Mouse (Mus musculus): ENCODE results near the gene Dusp1. TPM values are rescaled to one million over a fixed set of nuclear protein-coding genes. Genes with fewer than 3 reads are reported as not detected.

Dusp1 gene
- polyA plus RNA-seq, 1 experiment: 33.5 TPM

DNA sequence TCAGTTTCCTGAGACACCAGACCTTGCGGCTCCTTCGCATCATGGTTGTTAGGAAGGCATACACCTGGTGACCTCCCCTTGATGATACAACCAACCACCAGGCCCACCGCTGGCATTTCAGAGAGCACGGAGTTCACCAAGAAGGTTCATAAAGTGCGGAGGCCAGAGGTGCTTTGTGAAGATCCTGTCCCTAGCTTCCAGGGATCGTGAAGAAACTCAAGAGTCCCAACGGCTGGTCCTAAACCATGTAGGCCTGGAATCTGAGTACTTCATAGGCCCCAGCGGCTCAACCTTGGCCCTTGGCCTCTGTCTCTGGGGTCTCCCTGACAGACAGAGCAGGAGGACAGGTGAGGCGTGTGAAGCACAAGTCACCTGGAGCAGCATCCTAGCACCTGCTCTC, 34.6 kb downstream of the Dusp1 start:
- no peak for TF ChIP-seq CTCF (IDR thresholded peaks at IDR 0.05; ENCODE audit: extremely low read depth, insufficient read length, insufficient replicate concordance, low read depth, low read length)
- TF ChIP-seq POLR2A (IDR thresholded peaks at IDR 0.05; ENCODE audit: low read depth, low read length): no peak
- Histone ChIP-seq H3K36me3 (ENCODE audit: control insufficient read depth, insufficient read depth, low read length) (no peaks in the 10 kb centered on the region), H3K4me3 (ENCODE audit: low read depth, low read length) (no peak overlapping the region), H3K27ac (ENCODE audit: insufficient read depth, low read depth, low read length) (no peak overlapping the region), H3K27me3 (ENCODE audit: control insufficient read depth, insufficient read depth, low read length) (no peaks in the 10 kb centered on the region), H3K4me1 (ENCODE audit: control insufficient read depth, insufficient read depth, insufficient read length, low read length) (peaks cover 14% of the 10 kb centered on the region)
- 92% methylated on average over 9 of the region's 9 CpGs for WGBS

DNA sequence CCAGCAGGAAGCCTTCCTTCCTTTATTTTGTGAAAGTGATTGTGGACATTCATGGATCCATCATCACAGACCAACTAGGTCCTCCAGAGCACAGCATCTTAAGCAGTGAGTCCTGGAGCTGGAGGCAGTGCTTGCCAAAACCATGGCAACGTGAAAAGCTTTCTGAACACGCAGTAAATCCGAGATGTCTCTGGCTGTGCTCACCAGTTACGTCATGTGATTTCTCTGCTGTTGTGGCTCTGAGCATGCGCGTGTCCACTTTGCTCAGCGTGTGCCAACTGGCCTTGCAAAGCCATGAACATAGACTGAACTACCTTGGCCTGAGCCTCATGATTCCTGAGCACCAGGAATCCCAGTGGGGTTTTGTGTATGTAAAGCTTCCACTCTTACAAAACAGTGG, 36.6 kb downstream of the Dusp1 start:
- no peaks in the 10 kb centered on the region for H3K36me3 ChIP-seq (ENCODE audit: control insufficient read depth, insufficient read depth, low read length)
- no peak overlapping the region for H3K27ac ChIP-seq (ENCODE audit: insufficient read depth, low read depth, low read length)
- H3K4me1 ChIP-seq (ENCODE audit: control insufficient read depth, insufficient read depth, insufficient read length, low read length): peaks cover 11% of the 10 kb centered on the region
- no peak overlapping the region for H3K4me3 ChIP-seq (ENCODE audit: low read depth, low read length)
- TF ChIP-seq CTCF (IDR thresholded peaks at IDR 0.05; ENCODE audit: extremely low read depth, insufficient read length, insufficient replicate concordance, low read depth, low read length) (no peak), POLR2A (IDR thresholded peaks at IDR 0.05; ENCODE audit: low read depth, low read length) (no peak)
- no peaks in the 10 kb centered on the region for H3K27me3 ChIP-seq (ENCODE audit: control insufficient read depth, insufficient read depth, low read length)
- 76% methylated on average over 7 of the region's 7 CpGs for WGBS

DNA sequence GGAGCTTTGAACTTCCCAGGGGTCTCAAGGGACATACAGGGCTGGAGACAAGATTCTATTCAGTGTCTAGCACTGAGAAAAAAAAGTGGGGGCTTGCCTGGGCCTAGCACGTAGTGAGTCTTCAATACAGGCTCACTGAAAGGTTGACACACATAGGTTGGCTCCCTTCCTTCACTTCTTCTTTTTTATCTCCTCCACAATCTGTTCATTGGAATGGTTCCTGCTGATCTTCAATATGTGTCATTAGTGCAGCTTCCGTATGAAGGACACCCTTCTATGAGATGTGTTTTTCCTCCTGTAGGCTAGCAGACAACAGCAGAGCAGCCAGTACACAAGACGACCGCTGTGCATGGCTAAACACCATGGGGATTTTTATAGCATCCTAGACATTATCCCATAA, 37.1 kb downstream of the Dusp1 start:
- Histone ChIP-seq H3K27me3 (ENCODE audit: control insufficient read depth, insufficient read depth, low read length) (no peaks in the 10 kb centered on the region), H3K4me3 (ENCODE audit: low read depth, low read length) (no peak overlapping the region), H3K4me1 (ENCODE audit: control insufficient read depth, insufficient read depth, insufficient read length, low read length) (peaks cover 9% of the 10 kb centered on the region), H3K27ac (ENCODE audit: insufficient read depth, low read depth, low read length) (no peak overlapping the region), H3K36me3 (ENCODE audit: control insufficient read depth, insufficient read depth, low read length) (no peaks in the 10 kb centered on the region)
- WGBS: 91% methylated on average over 4 of the region's 4 CpGs
- TF ChIP-seq CTCF (IDR thresholded peaks at IDR 0.05; ENCODE audit: extremely low read depth, insufficient read length, insufficient replicate concordance, low read depth, low read length) (no peak), POLR2A (IDR thresholded peaks at IDR 0.05; ENCODE audit: low read depth, low read length) (no peak)

DNA sequence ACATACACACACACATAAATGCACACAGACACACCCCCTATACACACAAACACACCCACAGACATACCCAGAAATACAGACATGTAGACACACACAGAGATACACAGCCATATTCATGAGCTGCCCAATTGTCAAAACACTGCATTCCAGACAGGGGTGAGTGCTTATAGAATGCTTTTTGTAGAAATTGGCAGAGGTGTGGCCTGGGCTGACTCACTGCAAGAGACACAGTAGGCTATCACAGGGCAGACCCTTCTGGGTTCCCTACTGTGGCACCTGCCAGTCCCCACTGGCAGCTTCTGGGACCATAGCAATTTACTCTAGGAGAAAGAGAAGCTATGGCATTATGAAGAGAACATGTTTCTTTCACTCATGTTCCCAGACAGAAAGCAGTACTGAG, 37.6 kb downstream of the Dusp1 start:
- Histone ChIP-seq H3K36me3 (ENCODE audit: control insufficient read depth, insufficient read depth, low read length) (no peaks in the 10 kb centered on the region), H3K4me1 (ENCODE audit: control insufficient read depth, insufficient read depth, insufficient read length, low read length) (peaks cover 9% of the 10 kb centered on the region), H3K27ac (ENCODE audit: insufficient read depth, low read depth, low read length) (no peak overlapping the region), H3K27me3 (ENCODE audit: control insufficient read depth, insufficient read depth, low read length) (no peaks in the 10 kb centered on the region), H3K4me3 (ENCODE audit: low read depth, low read length) (no peak overlapping the region)
- TF ChIP-seq POLR2A (IDR thresholded peaks at IDR 0.05; ENCODE audit: low read depth, low read length) (no peak), CTCF (IDR thresholded peaks at IDR 0.05; ENCODE audit: extremely low read depth, insufficient read length, insufficient replicate concordance, low read depth, low read length) (no peak)

DNA sequence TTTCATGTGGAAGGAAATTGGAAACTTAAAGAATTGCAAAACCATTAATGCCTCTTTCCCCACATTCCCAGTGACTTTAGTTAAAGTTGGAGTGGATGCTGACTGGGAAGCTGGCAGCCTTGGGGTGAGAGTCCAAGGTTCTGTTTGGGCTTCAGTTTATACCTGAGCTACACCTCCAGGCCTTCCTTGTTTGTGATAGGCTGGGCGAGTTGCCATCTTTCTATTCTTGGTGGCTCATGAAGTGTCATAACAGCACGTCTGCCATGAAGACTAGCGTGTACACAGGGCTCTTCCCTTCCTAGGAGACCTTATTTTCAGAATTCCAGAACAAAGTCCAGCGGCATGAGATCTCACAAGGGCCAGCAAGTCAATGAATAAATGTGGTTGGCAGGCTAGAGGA, 39.2 kb downstream of the Dusp1 start:
- Histone ChIP-seq H3K4me3 (ENCODE audit: low read depth, low read length) (no peak overlapping the region), H3K4me1 (ENCODE audit: control insufficient read depth, insufficient read depth, insufficient read length, low read length) (peaks cover 9% of the 10 kb centered on the region), H3K27me3 (ENCODE audit: control insufficient read depth, insufficient read depth, low read length) (no peaks in the 10 kb centered on the region), H3K36me3 (ENCODE audit: control insufficient read depth, insufficient read depth, low read length) (no peaks in the 10 kb centered on the region), H3K27ac (ENCODE audit: insufficient read depth, low read depth, low read length) (peak overlapping the region; percentile 60)
- WGBS: 15% methylated on average over 4 of the region's 4 CpGs
- TF ChIP-seq CTCF (IDR thresholded peaks at IDR 0.05; ENCODE audit: extremely low read depth, insufficient read length, insufficient replicate concordance, low read depth, low read length): no peak
- TF ChIP-seq POLR2A (IDR thresholded peaks at IDR 0.05; ENCODE audit: low read depth, low read length): no peak

DNA sequence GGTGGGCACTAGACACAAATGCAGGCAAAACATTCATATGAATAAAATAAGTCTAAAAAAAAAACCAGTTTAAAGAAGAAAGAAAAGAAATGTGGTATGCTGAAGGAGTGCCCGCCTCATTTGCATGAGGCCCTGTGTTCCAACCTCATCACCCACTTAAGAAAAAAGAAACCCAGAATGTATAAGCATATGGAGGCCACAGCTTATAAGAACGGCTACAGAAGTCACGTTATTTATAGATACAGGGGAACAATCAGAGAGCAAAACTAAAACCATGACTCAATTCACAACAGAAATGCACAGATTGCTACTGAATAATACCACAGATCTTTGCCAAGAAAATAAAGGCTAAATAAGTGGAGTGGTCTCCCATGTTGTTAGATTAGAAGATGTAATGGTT, 43.6 kb downstream of the Dusp1 start:
- H3K27ac ChIP-seq (ENCODE audit: insufficient read depth, low read depth, low read length): no peak overlapping the region
- no peak for TF ChIP-seq POLR2A (IDR thresholded peaks at IDR 0.05; ENCODE audit: low read depth, low read length)
- TF ChIP-seq CTCF (IDR thresholded peaks at IDR 0.05; ENCODE audit: extremely low read depth, insufficient read length, insufficient replicate concordance, low read depth, low read length): no peak
- peaks cover 12% of the 10 kb centered on the region; the same call in 1 of the 2 replicates for H3K4me1 ChIP-seq (ENCODE audit: control insufficient read depth, insufficient read depth, insufficient read length, low read length)
- no peaks in the 10 kb centered on the region for H3K27me3 ChIP-seq (ENCODE audit: control insufficient read depth, insufficient read depth, low read length)
- 79% methylated on average over 3 of the region's 3 CpGs for WGBS
- no peaks in the 10 kb centered on the region for H3K36me3 ChIP-seq (ENCODE audit: control insufficient read depth, insufficient read depth, low read length)
- no peak overlapping the region for H3K4me3 ChIP-seq (ENCODE audit: low read depth, low read length)

DNA sequence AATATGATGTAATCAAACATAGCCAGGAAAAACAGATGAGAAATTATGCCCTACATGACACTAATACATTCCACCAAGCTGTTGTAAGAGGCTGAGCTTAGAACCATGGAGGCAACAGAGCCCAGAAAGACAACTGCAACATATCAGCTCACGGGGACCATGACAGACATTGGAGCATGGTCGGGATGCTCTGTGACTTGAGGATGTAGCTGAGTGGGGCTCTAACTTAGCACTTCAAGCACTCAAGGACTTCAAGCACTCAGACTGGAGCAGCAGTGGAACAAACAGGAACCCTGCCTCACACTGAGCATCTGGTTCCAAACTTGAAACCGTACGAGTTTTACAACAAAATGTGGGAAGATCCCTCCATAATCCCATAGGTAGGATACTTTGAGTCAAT, 46.3 kb downstream of the Dusp1 start:
- H3K27me3 ChIP-seq (ENCODE audit: control insufficient read depth, insufficient read depth, low read length): no peaks in the 10 kb centered on the region
- 88% methylated on average over 4 of the region's 4 CpGs for WGBS
- peaks cover 15% of the 10 kb centered on the region; the same call in 1 of the 2 replicates for H3K4me1 ChIP-seq (ENCODE audit: control insufficient read depth, insufficient read depth, insufficient read length, low read length)
- H3K27ac ChIP-seq (ENCODE audit: insufficient read depth, low read depth, low read length): no peak overlapping the region
- no peaks in the 10 kb centered on the region for H3K36me3 ChIP-seq (ENCODE audit: control insufficient read depth, insufficient read depth, low read length)
- H3K4me3 ChIP-seq (ENCODE audit: low read depth, low read length): no peak overlapping the region
- TF ChIP-seq CTCF (IDR thresholded peaks at IDR 0.05; ENCODE audit: extremely low read depth, insufficient read length, insufficient replicate concordance, low read depth, low read length) (no peak), POLR2A (IDR thresholded peaks at IDR 0.05; ENCODE audit: low read depth, low read length) (no peak)

DNA sequence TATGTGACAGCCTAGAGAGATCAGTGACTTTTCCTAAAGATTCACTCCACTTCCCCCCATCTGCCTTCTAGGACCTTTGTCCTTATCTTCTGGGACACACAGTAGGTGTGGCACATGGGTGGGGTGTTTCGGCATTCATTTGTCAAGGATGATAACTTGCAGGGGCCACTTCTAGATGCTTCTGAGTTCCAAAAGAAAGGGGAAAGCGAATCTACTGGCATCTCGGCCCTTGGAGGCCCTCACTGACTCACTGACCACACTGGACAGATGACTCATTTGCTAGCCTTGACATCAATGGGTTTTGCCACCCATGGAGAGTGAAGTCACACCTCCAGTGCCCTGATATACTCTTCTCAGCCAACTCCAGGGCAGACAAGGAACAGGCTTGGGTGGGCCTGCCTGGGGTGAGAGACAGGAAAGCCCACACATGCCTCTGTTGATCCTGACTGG, 47.3 kb downstream of the Dusp1 start:
- Histone ChIP-seq H3K27me3 (ENCODE audit: control insufficient read depth, insufficient read depth, low read length) (no peaks in the 10 kb centered on the region), H3K27ac (ENCODE audit: insufficient read depth, low read depth, low read length) (no peak overlapping the region), H3K4me3 (ENCODE audit: low read depth, low read length) (no peak overlapping the region), H3K36me3 (ENCODE audit: control insufficient read depth, insufficient read depth, low read length) (no peaks in the 10 kb centered on the region), H3K4me1 (ENCODE audit: control insufficient read depth, insufficient read depth, insufficient read length, low read length) (peaks cover 15% of the 10 kb centered on the region; the same call in 1 of the 2 replicates)
- 57% methylated on average over 3 of the region's 3 CpGs for WGBS
- no peak for TF ChIP-seq POLR2A (IDR thresholded peaks at IDR 0.05; ENCODE audit: low read depth, low read length)
- TF ChIP-seq CTCF (IDR thresholded peaks at IDR 0.05; ENCODE audit: extremely low read depth, insufficient read length, insufficient replicate concordance, low read depth, low read length): no peak

Data from small intestine, adult 2 months (tissue).